Mouse (Mus musculus) urinary bladder, adult 18-20 months (tissue): Measurements from ENCODE around the gene Kcnj2.

Experiments used
- DNase-seq, 2 experiments: peaks; one replicate each; pipeline ENCODE4 v3.0.0; 2022; ENCODE audit warnings: low spot score in 2 of 2, mixed read lengths in 2 of 2

Kcnj2 gene

GRCm38 (mm10) chr11:111065635-111066298 lies at the start of gene Kcnj2:
Gene Kcnj2 (plus strand): TSS chr11:111066164.
- DNase-seq, result peak; percentile 89

GRCm38 (mm10) chr11:111016206-111016605 lies 49.8 kb upstream of the Kcnj2 start:
- DNase-seq, result no peak

- no peak for DNase-seq
Observed at GRCm38 (mm10) chr11:111020211-111020610, 45.8 kb upstream of the Kcnj2 start.

GRCm38 (mm10) chr11:111022681-111023281 lies 43.2 kb upstream of the Kcnj2 start:
- DNase-seq, result no peak

- DNase-seq, result peak in 1 of 2 experiments; percentile 3
Observed at GRCm38 (mm10) chr11:111042175-111042574, 23.8 kb upstream of the Kcnj2 start.

GRCm38 (mm10) chr11:111043298-111043697 lies 22.7 kb upstream of the Kcnj2 start:
- DNase-seq, result no peak

GRCm38 (mm10) chr11:111054252-111054651 lies 11.7 kb upstream of the Kcnj2 start:
- no peak for DNase-seq

- DNase-seq, result no peak
Observed at GRCm38 (mm10) chr11:111054854-111055822, 10.8 kb upstream of the Kcnj2 start.

GRCm38 (mm10) chr11:111056030-111056429 lies 9.9 kb upstream of the Kcnj2 start:
- DNase-seq, result no peak

GRCm38 (mm10) chr11:111057435-111057834 lies 8.5 kb upstream of the Kcnj2 start:
- DNase-seq, result no peak

GRCm38 (mm10) chr11:111059440-111059839 lies 6.5 kb upstream of the Kcnj2 start:
- no peak for DNase-seq

GRCm38 (mm10) chr11:111060216-111060615 lies 5.7 kb upstream of the Kcnj2 start:
- DNase-seq, result no peak

- peak; percentile 17 to 24 for DNase-seq
Observed at GRCm38 (mm10) chr11:111064751-111065527, 1.0 kb upstream of the Kcnj2 start.

GRCm38 (mm10) chr11:111066299-111066691 lies 331 bp downstream of the Kcnj2 start:
- DNase-seq, result no peak

- DNase-seq, result no peak
Observed at GRCm38 (mm10) chr11:111067787-111068186, 1.8 kb downstream of the Kcnj2 start.

GRCm38 (mm10) chr11:111070460-111070859 lies 4.5 kb downstream of the Kcnj2 start:
- no peak for DNase-seq

- no peak for DNase-seq
Observed at GRCm38 (mm10) chr11:111074131-111074530, 8.2 kb downstream of the Kcnj2 start.

- no peak for DNase-seq
Observed at GRCm38 (mm10) chr11:111078107-111078506, 12.1 kb downstream of the Kcnj2 start.

- no peak for DNase-seq
Observed at GRCm38 (mm10) chr11:111083009-111083408, 17.0 kb downstream of the Kcnj2 start.

- DNase-seq, result no peak
Observed at GRCm38 (mm10) chr11:111086933-111087332, 21.0 kb downstream of the Kcnj2 start.

GRCm38 (mm10) chr11:111088226-111088625 lies 22.3 kb downstream of the Kcnj2 start:
- DNase-seq, result no peak

GRCm38 (mm10) chr11:111088812-111089211 lies 22.8 kb downstream of the Kcnj2 start:
- no peak for DNase-seq
